Mouse (Mus musculus) megakaryocyte, adult 5-6 weeks (primary cell): ENCODE data around the gene Palmd. TPM values are rescaled to one million over a fixed set of nuclear protein-coding genes. Genes with fewer than 3 reads are reported as not detected.

Source experiments
- ATAC-seq: 2 replicates; pipeline ENCODE4 v1.8.0; 2016; ENCODE audit warnings: mild to moderate bottlenecking, inconsistent platforms; ENCODE audit not compliant: poor library complexity, severe bottlenecking
- total RNA-seq, 2 experiments: library from RNA; stranded (forward) in 1 of 2; stranded (reverse) in 1 of 2; fragments of 153-499, 151-499 nt in 1 of 2; fragments of 221-1000, 200-1000 nt in 1 of 2; gene quantifications; 2 replicates each; pipeline versions ENCODE4 v1.2.3 to v1.2.4; 2015 to 2017

Gene Palmd
- total RNA-seq, 2 experiments from 2014 or later = not detected

- ATAC-seq = no peak
Measured at GRCm38 (mm10) chr3:116905898-116906297, 62.9 kb downstream of the Palmd start.

- ATAC-seq = no peak
Measured at GRCm38 (mm10) chr3:116904158-116904557, 64.6 kb downstream of the Palmd start.

GRCm38 (mm10) chr3:116892872-116893271 is 75.9 kb downstream of the Palmd start:
- peak; percentile 78 for ATAC-seq

DNA sequence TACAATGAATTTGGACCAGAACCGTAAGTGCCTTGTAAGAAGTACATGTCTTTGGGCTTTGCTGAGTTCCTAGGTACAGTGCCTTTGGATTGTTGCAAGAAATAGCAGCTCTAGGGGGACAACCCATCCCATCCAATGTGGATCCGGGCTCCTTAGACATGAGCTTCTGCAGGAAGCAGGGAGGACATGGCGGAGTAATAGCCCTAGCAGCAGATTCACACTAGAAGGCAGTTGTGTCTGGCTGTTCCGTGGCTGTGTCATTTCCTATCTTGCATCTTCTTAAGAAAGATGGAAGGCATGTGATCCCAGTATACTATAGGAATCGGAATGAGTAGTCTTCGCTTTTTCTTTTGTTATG is 76.6 kb downstream of the Palmd start:
- no peak for ATAC-seq

GRCm38 (mm10) chr3:116891436-116892205 is 77.2 kb downstream of the Palmd start:
- no peak for ATAC-seq

- no peak for ATAC-seq
Measured at GRCm38 (mm10) chr3:116890576-116890975, 78.2 kb downstream of the Palmd start.

DNA sequence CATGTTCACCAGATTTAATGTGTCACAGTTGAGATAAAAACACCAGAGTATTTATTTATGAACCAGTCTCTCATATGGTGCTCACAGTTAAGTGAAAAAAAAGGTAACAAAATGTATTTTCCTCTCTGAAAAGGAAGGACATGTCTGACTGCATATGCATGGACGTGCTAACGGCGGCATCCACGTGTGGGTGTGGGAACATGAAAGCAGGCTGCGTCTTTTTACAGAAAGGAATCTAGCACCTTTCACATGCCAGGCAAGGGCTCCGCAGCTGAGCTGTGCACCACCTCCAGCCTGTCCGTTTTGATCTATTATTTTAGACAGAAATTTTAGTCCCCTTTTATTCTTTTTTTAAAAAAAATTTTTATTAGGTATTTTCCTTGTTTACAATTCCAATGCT is 79.4 kb downstream of the Palmd start:
- no peak for ATAC-seq

GRCm38 (mm10) chr3:116884941-116885340 is 83.8 kb downstream of the Palmd start:
- ATAC-seq = no peak

GRCm38 (mm10) chr3:116882221-116882960 is 86.4 kb downstream of the Palmd start:
- no peak for ATAC-seq

DNA sequence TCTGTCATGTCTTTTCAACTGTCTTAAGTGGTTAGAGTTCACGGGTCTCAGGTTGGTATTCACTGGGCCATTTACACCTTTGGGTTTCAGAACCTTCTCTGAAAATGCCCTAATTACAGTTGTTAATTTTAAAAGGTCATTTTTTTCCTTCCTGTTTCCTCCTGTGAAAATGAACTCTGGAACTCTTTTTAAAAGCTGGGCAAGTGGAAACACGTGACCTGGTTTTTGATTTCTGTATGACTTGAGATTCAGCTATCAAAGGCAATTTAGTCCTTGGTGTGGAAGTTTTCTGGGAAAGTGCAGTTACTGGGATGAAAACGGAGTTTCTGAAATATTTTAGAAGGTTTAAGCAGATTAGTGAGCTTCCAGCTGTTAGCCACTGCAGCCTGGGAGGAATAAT is 98.4 kb downstream of the Palmd start:
- ATAC-seq = no peak

Other genes with a start within 250 kb of the Palmd start
- 15.5 and 21.4 TPM in 2 replicates for gene Agl, start 160.8 kb downstream of the Palmd start, total RNA-seq (2015)
- 19.3 and 20.6 TPM in 2 replicates for gene Agl, start 160.8 kb downstream of the Palmd start, total RNA-seq (2017)
- gene Frrs1, start 109.5 kb downstream of the Palmd start, total RNA-seq (2015) = 54.3 and 54.9 TPM in 2 replicates
- gene Frrs1, start 109.5 kb downstream of the Palmd start, total RNA-seq (2017) = 37.9 and 38.4 TPM in 2 replicates
- gene 4930455H04Rik, start 720 bp downstream of the Palmd start, total RNA-seq (2015) = not detected in 2 replicates
- gene 4930455H04Rik, start 720 bp downstream of the Palmd start, total RNA-seq (2017) = not detected in 2 replicates